Mouse (Mus musculus) erythroblast, embryonic 14.5 days (primary cell): ENCODE measurements around the gene Prkce.

ENCODE experiments used
- GATA1 ChIP-seq: IDR thresholded peaks from 2 replicates; pipeline ENCODE4 v1.6.1; 2012; ENCODE audit warnings: low read length, inconsistent platforms, mixed read lengths
- TAL1 ChIP-seq: IDR thresholded peaks from 3 replicates; pipeline ENCODE4 v1.6.1; 2012; ENCODE audit warnings: low read length, inconsistent platforms, mixed read lengths

- no peak for TF ChIP-seq GATA1
- no peak for TF ChIP-seq TAL1
Measured at GRCm38 (mm10) chr17:86376389-86376788, 208.8 kb downstream of the Prkce start.
